Mouse (Mus musculus) adrenal gland, adult 18-20 months (tissue): ENCODE data around the gene Jtb. TPM values are rescaled to one million over a fixed set of nuclear protein-coding genes. Genes with fewer than 3 reads are reported as not detected.
A peak's percentile ranks its signal among the peaks of the same experiment; 100 is the strongest.
"Not testable (repeated sequence)": the region's sequence is repeated elsewhere in the genome, so short reads cannot be mapped to it uniquely, and the experiment has no call there.

ENCODE experiments used
- DNase-seq, 2 experiments: peaks; one replicate each; pipeline ENCODE4 v3.0.0; 2021 to 2022; ENCODE audit warnings: low spot score in 2 of 2
- total RNA-seq, 2 experiments: library from RNA; stranded (reverse); gene quantifications; 1 replicate in 1 of 2; 2 replicates in 1 of 2; pipeline ENCODE4 v1.2.3; 2021

The Jtb gene
- total RNA-seq, 2 experiments from 2014 or later = 66.2 to 72.2 TPM

DNA sequence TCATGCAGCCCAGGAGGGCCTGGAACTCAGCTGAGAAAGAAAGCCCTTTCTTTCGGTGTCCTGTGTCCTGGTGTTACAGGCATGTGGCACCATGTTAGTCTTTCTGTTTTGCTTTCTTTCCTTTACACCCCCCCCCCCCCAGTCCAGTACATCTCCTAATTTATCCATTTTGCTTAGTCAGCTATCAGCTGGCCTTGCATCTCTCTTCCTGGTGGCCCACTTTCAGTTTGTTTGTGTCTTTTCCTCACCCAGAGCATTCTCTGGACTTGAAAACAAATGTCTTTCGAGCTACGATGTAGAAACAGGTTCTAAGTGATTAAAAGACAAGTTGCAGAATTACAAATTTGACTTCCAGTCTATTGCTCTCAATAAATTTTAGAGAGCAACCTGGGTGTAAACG is 8.9 kb upstream of the Jtb start:
- DNase-seq = no peak

- no peak for DNase-seq
Observed at GRCm38 (mm10) chr3:90222941-90223340, 8.5 kb upstream of the Jtb start.

GRCm38 (mm10) chr3:90224331-90224730 is 7.1 kb upstream of the Jtb start:
- no peak for DNase-seq

GRCm38 (mm10) chr3:90231075-90231474 is 322 bp upstream of the Jtb start:
- no peak for DNase-seq

- DNase-seq = no peak
Observed at GRCm38 (mm10) chr3:90241251-90241650, 9.9 kb downstream of the Jtb start.

DNA sequence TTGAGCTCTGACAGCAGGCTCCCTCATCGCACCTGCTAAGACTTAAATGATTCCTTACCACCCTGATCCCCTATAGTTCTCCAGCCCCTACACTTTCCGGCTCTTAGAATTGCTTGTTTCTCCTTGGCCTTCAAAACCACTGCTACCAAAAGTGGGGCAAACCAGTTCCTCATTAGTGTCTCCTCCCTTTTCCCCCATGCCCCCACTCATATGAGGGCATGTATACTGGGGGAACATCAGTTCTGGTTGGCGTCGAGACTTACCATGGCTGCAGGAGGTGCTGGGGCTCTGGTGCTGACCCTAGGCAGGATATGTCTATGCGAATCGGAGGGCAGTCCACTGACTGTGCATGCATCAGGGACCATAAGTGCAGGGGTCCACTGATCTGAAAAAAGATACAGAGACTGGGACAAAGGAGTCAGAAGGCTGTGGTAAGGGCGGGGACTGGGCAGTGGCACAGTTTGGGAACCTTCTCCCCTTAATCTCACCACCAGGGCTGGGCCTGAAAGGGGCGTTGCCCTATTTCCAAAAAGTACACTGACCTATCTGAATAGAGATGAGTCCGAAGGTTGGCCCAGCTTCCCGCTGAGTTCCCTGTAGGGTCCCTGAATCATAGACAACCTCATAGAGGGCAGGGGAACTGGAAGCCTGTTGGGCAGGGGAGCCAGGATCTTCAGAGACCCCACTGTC is 10.4 kb downstream of the Jtb start:
- DNase-seq = no peak

GRCm38 (mm10) chr3:90242984-90243775 is 11.8 kb downstream of the Jtb start, which contains the start of gene Creb3l4:
Gene Creb3l4, minus strand, starts transcription at chr3:90243512.
- no peak for DNase-seq

DNA sequence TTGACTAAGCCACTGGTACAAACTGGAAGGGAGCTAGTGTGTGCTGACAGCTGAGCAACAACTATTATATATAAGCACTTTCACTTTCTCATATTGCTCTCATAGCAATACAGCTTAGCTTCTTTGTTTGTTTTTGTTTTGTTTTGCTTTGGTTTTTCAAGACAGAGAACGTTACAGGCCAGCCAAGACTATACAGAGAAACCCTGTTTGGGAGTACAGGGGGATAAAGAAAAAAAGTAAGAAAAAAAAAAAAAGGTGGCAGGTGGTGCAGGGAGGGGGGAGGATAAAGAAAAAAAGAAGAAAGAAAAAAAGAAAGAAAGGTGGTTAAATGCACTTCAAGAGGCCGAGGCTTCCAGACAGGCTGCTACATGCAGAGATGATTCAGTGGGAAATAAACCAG is 14.0 kb downstream of the Jtb start:
- no peak for DNase-seq

- no peak for DNase-seq
Observed at GRCm38 (mm10) chr3:90247630-90247959, 16.2 kb downstream of the Jtb start.

DNA sequence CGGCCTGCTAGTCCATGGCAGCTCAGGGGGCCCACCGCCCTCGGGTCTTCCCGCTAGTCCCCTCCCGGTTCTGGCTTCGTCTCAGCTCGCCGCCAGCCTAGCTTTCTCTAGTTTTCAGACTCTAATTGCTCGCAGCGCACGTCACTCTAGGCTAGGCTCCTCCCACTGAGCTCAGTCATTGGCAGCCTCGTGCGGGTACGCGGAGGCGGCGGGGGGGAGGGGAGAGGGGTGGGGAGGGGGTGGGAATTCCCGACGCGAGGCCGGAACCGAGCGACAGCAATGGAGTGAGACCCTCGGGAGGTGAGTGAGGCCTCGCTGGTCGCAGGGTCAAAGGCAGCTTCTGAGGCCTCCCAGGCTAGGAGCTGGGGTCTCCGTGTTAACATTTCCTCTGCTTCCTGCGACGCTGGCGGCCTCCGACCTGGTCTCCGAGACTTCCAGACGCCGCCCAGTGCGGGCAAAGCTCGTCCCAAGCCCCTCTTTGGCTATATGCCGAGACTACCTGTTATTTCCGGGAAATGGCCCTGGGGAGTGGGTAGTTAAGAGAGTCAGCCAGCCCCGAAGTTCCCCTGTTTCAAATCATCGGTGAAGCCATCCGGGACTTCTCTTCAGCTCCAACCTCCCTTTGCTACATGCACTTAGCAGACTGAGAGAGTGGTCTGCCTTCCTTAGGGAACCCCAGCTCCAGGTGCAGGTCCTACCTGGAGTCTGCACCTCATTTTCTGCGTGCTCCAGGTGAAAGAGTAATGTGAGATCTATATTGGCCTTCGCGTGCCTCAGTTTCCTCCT is 16.8 kb downstream of the Jtb start, which contains the start of gene Slc39a1:
Gene Slc39a1 (plus strand): TSS at position 213 of the 786 bp plus-strand sequence.
- peak; percentile 83 to 85 for DNase-seq

GRCm38 (mm10) chr3:90248746-90249100 is 17.3 kb downstream of the Jtb start:
- DNase-seq = peak; percentile 43 to 60

DNA sequence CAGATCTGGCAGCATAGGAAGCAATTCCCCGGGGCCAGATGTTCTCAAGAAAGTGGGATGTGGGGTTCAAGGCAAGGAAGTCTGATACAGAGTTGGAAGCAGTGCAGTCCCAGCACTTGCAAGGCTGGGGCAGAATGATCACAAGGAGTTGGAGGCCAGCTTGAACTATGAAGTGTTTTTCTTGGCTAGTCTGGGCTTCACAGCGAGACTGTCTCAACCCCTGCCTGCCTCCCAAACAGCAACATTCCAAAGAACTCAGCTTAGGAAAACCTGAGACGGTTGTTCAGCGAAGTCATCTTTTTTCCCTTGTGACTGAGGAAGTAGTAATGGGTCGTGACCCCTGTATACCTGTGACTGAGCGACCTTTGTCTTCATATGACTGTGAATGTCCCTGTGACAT is 19.4 kb downstream of the Jtb start:
- no peak for DNase-seq

DNA sequence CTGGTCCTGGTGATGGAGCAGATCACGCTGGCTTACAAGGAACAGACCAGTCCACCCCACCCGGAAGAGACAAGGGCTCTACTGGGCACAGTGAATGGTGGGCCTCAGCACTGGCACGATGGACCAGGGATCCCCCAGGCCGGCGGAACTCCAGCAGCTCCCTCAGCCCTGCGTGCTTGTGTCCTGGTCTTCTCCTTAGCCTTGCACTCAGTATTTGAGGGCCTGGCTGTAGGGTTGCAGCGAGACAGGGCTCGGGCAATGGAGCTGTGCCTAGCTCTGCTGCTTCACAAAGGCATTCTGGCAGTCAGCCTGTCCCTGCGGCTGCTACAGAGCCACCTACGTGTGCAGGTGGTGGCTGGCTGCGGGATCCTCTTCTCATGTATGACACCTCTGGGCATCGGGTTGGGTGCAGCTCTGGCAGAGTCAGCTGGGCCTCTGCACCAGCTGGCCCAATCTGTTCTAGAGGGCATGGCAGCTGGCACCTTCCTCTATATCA is 20.4 kb downstream of the Jtb start:
- not testable (repeated sequence) for DNase-seq

DNA sequence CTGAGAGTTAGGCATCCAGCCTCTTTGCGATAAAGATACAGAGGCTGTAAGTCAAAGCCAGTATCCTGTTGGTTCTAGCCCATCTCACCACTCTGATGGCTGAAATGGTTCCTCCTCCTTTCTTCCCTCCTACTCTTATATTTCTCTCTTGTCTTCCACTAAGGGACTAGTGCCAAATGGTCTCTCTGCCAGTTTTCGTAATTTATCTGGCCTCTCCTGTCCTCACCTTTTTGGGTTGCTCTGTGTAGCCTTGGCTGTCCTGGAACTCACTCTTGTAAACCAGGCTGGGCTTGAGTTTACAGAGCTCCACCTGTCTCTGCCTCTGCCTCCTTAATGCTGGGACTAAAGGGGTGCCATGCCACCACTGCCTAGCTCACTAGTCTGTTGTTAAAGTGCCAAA is 21.3 kb downstream of the Jtb start:
- not testable (repeated sequence) for DNase-seq

GRCm38 (mm10) chr3:90253174-90253573 is 21.8 kb downstream of the Jtb start:
- DNase-seq = not testable (repeated sequence)

- peak; percentile 80 for DNase-seq
Observed at GRCm38 (mm10) chr3:90253653-90254418, 22.4 kb downstream of the Jtb start, which contains the start of gene Crtc2. Gene Crtc2, plus strand, starts transcription at chr3:90254163.

- no peak for DNase-seq
Observed at GRCm38 (mm10) chr3:90254419-90255193, 23.2 kb downstream of the Jtb start.

DNA sequence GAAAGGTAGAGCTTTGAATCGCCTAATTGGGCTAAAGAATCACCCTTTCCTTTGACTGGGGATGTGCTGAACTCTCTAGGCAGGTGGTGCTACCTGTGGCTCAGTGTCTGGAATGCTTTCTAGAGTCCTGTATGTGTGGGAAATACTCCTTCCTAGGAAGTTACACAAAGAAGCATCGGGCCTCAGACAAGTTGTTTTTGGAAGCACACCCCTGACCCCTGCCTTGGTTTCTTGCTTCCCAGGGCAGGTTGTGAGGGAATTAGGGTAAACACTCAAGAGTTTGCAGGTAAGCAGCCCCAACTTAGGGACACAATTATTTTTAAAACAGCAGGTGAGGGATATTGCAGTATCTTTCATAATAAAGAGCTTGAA is 23.8 kb downstream of the Jtb start:
- no peak for DNase-seq

- DNase-seq = no peak
Observed at GRCm38 (mm10) chr3:90255784-90256353, 24.5 kb downstream of the Jtb start.
